Mouse (Mus musculus) c-Kit-negative CD71-positive TER-119-positive erythroid progenitor cells, embryonic 14.5 days (primary cell): ENCODE data around the gene Gm9844.
A peak's percentile ranks its signal among the peaks of the same experiment; 100 is the strongest.

Experiments used
- DNase-seq: peaks from one replicate; pipeline ENCODE4 v3.0.0-alpha.2; 2013; ENCODE audit warnings: low read depth, low spot score

Gm9844 gene

GRCm38 (mm10) chr7:24901842-24902241 lies 39.8 kb downstream of the Gm9844 start:
- no peak for DNase-seq

DNA sequence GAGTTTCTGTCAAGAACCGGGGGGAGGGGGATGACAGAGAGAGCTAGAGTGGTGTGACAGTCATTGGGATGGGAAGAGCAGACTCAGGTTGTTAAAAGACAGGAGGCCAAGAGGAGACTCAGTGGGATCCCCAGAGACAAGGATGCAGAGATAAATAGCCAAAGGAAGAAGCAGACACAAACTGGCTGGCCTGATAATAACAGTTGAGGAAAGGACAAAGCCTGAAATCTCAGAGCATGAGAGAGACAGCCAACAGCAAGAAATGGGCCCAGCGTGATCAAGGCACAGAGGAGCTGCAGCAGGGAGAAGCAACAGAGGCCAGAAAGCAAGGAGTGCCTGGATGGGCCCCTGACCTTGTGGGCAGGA lies 40.2 kb downstream of the Gm9844 start:
- no peak for DNase-seq

DNA sequence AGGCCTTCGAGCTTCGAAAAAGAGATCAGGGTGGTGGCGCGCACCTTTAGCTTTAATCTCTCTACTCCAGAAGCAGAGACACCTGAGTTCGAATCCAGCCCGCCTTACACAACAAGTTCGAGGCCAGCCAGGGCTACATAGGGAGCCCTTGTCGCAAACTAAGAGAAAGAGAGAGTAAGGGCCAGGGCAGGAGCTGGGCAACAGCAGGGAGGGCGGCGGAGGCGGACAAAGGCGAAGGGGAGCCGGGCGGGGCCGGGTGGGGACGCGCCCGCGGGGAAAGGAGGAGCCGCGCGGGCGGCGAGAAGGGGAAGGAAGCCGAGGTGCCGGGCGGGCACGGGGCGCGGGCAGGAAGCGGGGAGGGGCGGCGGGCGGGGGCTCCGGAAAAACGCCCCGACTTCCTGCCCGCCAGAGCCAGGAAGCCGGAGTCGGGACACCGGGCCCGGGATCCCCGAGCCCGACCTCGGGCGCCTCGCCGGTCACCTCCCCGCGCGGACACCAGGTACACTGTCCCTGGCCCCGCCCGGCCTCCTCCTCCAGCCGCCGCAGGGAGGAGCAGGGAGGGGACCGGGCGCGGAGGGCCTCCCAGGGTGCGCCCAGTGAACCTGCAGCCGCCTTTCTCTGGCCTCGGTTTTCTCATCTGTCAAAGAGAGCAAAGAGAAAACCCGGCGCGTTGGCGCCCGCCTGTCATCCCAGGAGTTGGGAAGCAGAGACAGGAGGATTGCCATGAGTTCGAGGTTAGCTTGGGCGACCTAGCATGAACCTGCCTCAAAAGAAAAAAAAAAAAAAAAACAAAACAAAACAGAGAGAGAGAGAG lies 40.8 kb downstream of the Gm9844 start, which contains the start of gene Arhgef1:
TSS of gene Arhgef1 (plus strand) at position 283 of the 814 bp plus-strand sequence.
- DNase-seq = peak; percentile 69

- peak; percentile 39 for DNase-seq
These were observed 41.4 kb downstream of the Gm9844 start for GRCm38 (mm10) chr7:24903444-24903825.

DNA sequence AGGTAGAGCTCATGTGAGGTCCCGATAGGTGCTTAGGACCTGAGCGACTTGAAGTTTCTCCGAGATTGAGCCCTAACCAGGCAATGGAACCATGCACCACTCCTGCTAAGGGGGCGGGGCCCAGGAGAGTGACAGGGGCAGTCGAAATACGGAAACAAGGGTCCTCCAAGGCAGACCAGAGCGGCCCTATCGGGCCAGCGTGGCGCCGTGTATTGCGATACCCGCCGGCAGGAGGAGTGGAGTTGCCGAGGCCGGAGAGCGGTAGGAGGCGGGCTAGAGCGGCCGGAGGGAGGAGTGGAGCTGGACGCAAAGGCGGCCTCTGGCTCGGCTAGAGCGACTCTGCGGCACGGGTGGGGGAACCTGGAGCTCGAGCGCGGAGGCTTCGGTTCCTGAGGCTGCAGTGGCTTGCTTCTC lies 42.1 kb downstream of the Gm9844 start:
- DNase-seq = peak; percentile 92

- DNase-seq = peak; percentile 76
These were observed 42.9 kb downstream of the Gm9844 start for GRCm38 (mm10) chr7:24904936-24905335.

DNA sequence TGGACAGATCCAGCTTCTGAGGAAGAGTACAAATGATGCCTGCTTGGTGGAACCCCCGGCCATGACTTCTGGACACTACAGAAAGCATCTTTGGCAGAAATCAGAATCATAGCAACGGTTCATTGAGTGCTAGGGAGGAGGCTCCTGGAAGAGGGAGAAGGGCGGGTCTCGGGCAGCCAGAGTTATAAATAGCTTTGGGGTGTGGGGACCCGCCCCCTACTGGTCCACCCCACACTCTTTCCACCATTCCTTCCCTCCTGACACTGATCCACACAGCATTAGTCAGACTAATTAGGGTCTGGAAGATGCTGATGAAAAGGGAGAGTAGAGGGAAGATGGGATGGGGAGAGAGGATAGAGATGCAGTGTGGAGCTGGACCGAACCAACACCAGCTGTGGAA lies 44.5 kb downstream of the Gm9844 start:
- DNase-seq = no peak

DNA sequence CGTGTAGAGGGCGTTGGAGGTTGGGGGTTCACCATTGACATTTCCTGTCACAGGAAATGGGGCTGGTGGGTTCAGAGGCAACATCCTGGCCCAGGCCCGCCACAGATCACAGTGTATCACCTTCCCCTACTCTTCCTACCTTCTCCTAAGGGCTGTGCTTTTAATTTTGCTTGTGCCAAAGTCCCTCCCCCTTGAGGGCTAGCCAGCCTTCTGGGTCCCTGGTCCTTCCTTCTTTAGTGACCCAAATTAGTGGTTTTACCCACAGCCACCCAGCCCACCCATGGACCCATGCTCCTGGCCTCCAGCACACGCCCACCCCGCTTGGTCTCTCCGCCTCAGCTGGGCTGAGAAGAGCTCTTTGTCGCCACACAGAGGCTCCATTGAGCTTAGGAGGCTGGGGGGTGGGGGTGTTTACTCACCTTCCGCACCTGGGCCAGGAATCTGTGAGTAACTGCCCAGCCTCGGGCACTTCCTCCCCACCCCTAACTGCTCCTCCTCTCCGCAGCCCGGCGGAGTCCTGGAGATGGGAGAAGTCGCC lies 45.3 kb downstream of the Gm9844 start:
- DNase-seq = no peak
